Mouse (Mus musculus) limb, embryonic 14.5 days (tissue): Measurements from ENCODE around the gene Spen. TPM values are rescaled to one million over a fixed set of nuclear protein-coding genes. Genes with fewer than 3 reads are reported as not detected.
"Not testable (repeated sequence)": the region's sequence is repeated elsewhere in the genome, so short reads cannot be mapped to it uniquely, and the experiment has no call there.

Experiments
- ATAC-seq: fragments of 200-750 bp; cut with Nextera tagmentation; 2 replicates; pipeline ENCODE4 v1.8.0; 2017; ENCODE audit warnings: low read depth, moderate number of reproducible peaks, moderate TSS enrichment; ENCODE audit not compliant: low FRiP score
- DNase-seq: peaks from one replicate; pipeline ENCODE4 v3.0.0-alpha.2; 2015; ENCODE audit warnings: low spot score
- H3K27ac ChIP-seq: fragments of 300-500 bp; sonication (generic); replicated peaks from 2 replicates; pipeline ENCODE4 v1.5.1; 2014; ENCODE audit warnings: low read depth, mild to moderate bottlenecking, low read length, moderate library complexity, mixed read lengths
- H3K27me3 ChIP-seq: fragments of 300-500 bp; sonication (generic); 2 replicates; pipeline ENCODE4 v1.6.1; 2014; ENCODE audit warnings: low read length, mixed read lengths; ENCODE audit not compliant: control insufficient read depth, insufficient read depth
- H3K36me3 ChIP-seq: fragments of 300-500 bp; sonication (generic); 2 replicates; pipeline ENCODE4 v1.6.1; 2014; ENCODE audit warnings: mild to moderate bottlenecking, low read length, moderate library complexity, mixed read lengths; ENCODE audit not compliant: control insufficient read depth, insufficient read depth
- H3K4me1 ChIP-seq: fragments of 300-500 bp; sonication (generic); 2 replicates; pipeline ENCODE4 v1.6.1; 2014; ENCODE audit warnings: antibody characterized with exemption, low read length, mixed read lengths; ENCODE audit not compliant: control insufficient read depth, insufficient read depth
- H3K4me2 ChIP-seq: fragments of 300-500 bp; sonication (generic); replicated peaks from 2 replicates; pipeline ENCODE4 v1.6.1; 2014; ENCODE audit warnings: low read depth, mild to moderate bottlenecking, low read length, moderate library complexity; ENCODE audit not compliant: severe bottlenecking
- H3K4me3 ChIP-seq: fragments of 300-500 bp; sonication (generic); replicated peaks from 2 replicates; pipeline ENCODE4 v1.5.1; 2014; ENCODE audit warnings: low read length
- H3K9ac ChIP-seq: fragments of 300-500 bp; sonication (generic); 2 replicates; pipeline ENCODE4 v1.6.1; 2014; ENCODE audit warnings: mild to moderate bottlenecking, low read depth, low read length, moderate library complexity; ENCODE audit not compliant: severe bottlenecking
- H3K9me3 ChIP-seq: fragments of 300-500 bp; sonication (generic); 2 replicates; pipeline ENCODE4 v1.6.1; 2016; ENCODE audit warnings: low read length; ENCODE audit not compliant: control insufficient read depth
- POLR2A ChIP-seq: fragments of 200-500 bp; IDR thresholded peaks from 2 replicates; pipeline ENCODE4 v1.8.0; 2012; ENCODE audit warnings: inconsistent platforms, mild to moderate bottlenecking, moderate library complexity, borderline replicate concordance; ENCODE audit not compliant: insufficient read depth, insufficient read length; ENCODE audit errors: extremely low read depth
- WGBS: fragments of 180-500 bp; shearing (Covaris S2); extraction: QIAGEN DNeasy Blood & Tissue Kit; methylation state at CpG from one replicate; pipeline ENCODE4 v1.1.7; 2014; 5-methylcytosine and 5-hydroxymethylcytosine counted together
- polyA plus RNA-seq, 2 experiments: library from polyadenylated mRNA; depleted of rRNA in 1 of 2; stranded (reverse) in 1 of 2; unstranded in 1 of 2; fragments of >200 nt; fragmentation: Nextera tagmentation in 1 of 2; extraction: Ambion mirVana in 1 of 2; gene quantifications; 2 replicates each; pipeline versions ENCODE4 v1.2.1 to v1.2.3; 2012 to 2014

Spen gene
- polyA plus RNA-seq, 2 experiments = 13.1 to 15.9 TPM

DNA sequence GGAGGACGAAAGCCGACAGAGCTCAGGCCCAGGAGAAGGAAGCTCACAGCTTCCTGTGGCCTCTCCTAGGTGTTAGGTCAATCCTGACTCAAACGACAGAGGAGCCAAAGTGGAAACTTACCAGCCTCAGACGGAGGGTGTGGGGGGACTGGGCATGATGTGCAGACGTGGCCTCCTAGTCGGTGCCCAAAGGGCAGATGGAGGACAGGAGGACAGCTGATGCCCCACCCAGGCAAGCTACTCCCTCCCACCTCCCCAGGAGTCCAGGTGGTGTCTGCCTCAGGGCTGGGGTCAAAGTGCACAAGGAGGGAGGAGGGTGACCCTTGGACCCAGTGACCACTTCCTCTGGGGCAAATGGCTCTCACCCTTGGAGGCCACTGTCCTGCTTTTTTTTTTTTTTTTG is 32.9 kb upstream of the Spen start:
- Histone ChIP-seq H3K9me3 (no peaks in the 10 kb centered on the region), H3K4me1 (peaks cover 10% of the 10 kb centered on the region), H3K27ac (no peak overlapping the region), H3K27me3 (no peaks in the 10 kb centered on the region), H3K9ac (no peak overlapping the region), H3K36me3 (0 out of 2 replicates have a peak, but pooled peaks cover 1% of the 10 kb centered on the region), H3K4me3 (no peak overlapping the region), H3K4me2 (no peak overlapping the region)
- DNase-seq = no peak
- WGBS = 47% methylated on average over 6 of the region's 6 CpGs
- no peak for TF ChIP-seq POLR2A
- no peak for ATAC-seq

DNA sequence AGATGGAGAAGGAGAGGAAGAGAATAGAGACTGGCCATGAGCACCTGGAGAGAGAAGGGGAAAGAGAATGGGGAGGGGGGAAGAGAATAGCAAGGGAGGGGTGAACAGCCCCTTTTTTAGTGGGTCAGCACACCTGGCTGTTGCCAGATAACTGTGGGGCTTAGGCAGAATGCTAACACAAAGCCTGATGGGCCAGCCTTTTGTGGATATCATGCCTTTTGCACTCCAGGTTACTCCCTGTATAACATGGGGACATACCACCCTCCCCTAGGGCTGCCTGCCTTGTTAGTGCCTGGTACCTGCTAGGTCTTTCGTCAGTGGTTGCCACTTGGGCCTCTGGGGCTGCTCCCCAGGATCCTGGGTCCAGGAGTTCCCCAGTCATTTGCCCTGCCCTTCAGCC is 32.4 kb upstream of the Spen start:
- H3K36me3 ChIP-seq = no peaks in the 10 kb centered on the region
- no peak for TF ChIP-seq POLR2A
- H3K4me1 ChIP-seq = peaks cover 10% of the 10 kb centered on the region
- no peaks in the 10 kb centered on the region for H3K27me3 ChIP-seq
- no peak for DNase-seq
- no peak for ATAC-seq
- no peaks in the 10 kb centered on the region for H3K9me3 ChIP-seq
- no peak overlapping the region for H3K4me2 ChIP-seq
- WGBS = 93% methylated on average over 1 of the region's 1 CpGs
- no peak overlapping the region for H3K9ac ChIP-seq
- no peak overlapping the region for H3K27ac ChIP-seq
- no peak overlapping the region for H3K4me3 ChIP-seq

DNA sequence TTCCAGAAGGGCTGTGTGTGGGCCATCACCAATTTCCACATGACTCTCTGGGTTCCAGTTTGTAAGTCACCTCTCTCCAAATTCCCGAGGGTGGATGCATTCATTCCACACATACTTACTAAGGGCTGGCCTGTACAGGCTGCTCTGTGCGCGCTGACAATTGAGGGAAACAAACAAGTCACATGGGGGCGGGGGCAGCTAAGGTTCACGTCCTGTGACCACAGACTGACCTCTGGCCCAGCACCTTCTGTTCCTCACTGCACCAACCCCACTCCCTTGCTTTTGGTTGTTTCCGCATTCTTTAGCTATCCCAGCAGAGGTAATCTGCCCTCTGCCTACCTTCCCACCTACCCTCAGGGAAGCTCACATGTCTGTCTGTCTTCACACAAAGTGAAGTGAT is 31.6 kb upstream of the Spen start:
- peaks cover 8% of the 10 kb centered on the region for H3K4me1 ChIP-seq
- H3K36me3 ChIP-seq = no peaks in the 10 kb centered on the region
- no peak overlapping the region for H3K9ac ChIP-seq
- no peak overlapping the region for H3K4me2 ChIP-seq
- H3K4me3 ChIP-seq = no peak overlapping the region
- no peak for DNase-seq
- no peaks in the 10 kb centered on the region for H3K27me3 ChIP-seq
- H3K9me3 ChIP-seq = no peaks in the 10 kb centered on the region
- no peak overlapping the region for H3K27ac ChIP-seq
- 73% methylated on average over 6 of the region's 6 CpGs for WGBS
- no peak for TF ChIP-seq POLR2A
- ATAC-seq = no peak

DNA sequence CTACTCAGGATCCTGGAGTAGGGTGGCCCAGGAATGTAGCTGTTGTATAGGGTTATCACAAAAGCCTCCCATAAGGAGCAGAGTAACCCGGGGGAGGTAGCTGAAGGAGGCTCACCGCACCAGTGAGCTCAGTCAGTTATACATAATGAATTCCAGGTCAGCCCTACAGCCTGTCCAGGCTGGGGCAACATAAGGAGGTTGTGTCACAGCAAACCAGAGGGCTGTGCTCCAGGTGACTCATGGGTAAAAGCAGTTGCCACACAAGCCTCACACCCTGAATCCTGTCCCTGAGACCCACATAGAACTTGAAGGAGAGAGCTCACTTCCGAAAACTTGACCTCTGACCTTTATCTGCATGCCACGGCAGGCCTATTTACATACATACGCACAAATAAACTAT is 30.6 kb upstream of the Spen start:
- Histone ChIP-seq H3K4me1 (peaks cover 6% of the 10 kb centered on the region; the same call in 1 of the 2 replicates), H3K27ac (no peak overlapping the region), H3K36me3 (no peaks in the 10 kb centered on the region), H3K27me3 (no peaks in the 10 kb centered on the region), H3K9me3 (no peaks in the 10 kb centered on the region), H3K4me3 (no peak overlapping the region), H3K9ac (no peak overlapping the region), H3K4me2 (no peak overlapping the region)
- WGBS = 81% methylated on average over 5 of the region's 5 CpGs
- no peak for TF ChIP-seq POLR2A
- no peak for ATAC-seq
- no peak for DNase-seq

DNA sequence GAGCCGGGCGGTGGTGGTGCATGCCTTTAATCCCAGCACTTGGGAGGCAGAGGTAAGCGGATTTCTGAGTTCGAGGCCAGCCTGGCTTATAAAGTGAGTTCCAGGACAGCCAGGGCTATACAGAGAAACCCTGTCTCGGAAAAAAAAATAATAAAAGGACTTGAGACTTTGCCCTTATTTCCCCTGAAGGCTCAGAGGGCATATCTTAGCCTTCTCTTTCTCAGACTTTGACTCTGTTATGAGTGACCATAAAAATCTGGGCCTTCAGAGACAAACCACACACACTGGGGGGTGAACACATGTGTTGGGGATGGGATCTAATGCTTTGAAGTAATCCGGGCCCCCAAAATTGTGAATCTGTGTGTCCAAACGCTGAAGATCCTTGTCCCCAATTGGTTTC is 28.8 kb upstream of the Spen start:
- ATAC-seq, H3K27ac ChIP-seq, H3K4me2 ChIP-seq, H3K9me3 ChIP-seq, H3K36me3 ChIP-seq, H3K9ac ChIP-seq, DNase-seq, H3K4me3 ChIP-seq, H3K27me3 ChIP-seq, H3K4me1 ChIP-seq: not testable (repeated sequence)
- WGBS = 83% methylated on average over 7 of the region's 7 CpGs

DNA sequence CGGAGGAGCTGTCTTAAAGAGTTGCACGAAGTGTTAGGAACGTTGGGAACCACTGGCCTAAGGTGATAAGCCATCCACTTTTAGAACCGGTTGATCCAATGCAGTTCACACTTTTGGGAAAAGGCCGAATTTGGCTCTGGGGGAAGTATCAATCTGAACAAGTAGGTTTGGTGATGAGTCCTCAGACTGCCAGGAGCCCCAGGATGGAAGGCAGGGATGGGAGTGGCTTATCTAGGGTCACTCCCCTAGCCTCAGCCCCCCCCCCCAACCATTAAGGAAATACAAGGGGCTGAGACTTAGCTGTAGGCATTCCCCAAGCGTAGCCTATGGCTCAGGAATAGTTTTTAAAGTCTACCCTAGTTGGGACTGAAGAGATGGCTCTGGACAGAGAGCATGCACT is 27.8 kb upstream of the Spen start:
- no peak for DNase-seq
- H3K27ac ChIP-seq = no peak overlapping the region

More for the DNA sequence above, 27.8 kb upstream of the Spen start:
- Histone ChIP-seq H3K4me1 (no peaks in the 10 kb centered on the region), H3K4me3 (no peak overlapping the region), H3K9me3 (no peaks in the 10 kb centered on the region), H3K4me2 (no peak overlapping the region), H3K9ac (no peak overlapping the region), H3K27me3 (no peaks in the 10 kb centered on the region), H3K36me3 (no peaks in the 10 kb centered on the region)
- 86% methylated on average over 6 of the region's 6 CpGs for WGBS
- no peak for ATAC-seq
- TF ChIP-seq POLR2A = no peak
